Mouse (Mus musculus) kidney, adult 2 months (tissue): Measurements from ENCODE around the gene Prrc2c. TPM values are rescaled to one million over a fixed set of nuclear protein-coding genes. Genes with fewer than 3 reads are reported as not detected.

ENCODE experiments used
- DNase-seq: peaks from one replicate; pipeline ENCODE4 v3.0.0; 2021
- H3K27ac ChIP-seq: fragments of 200-500 bp; 2 replicates; pipeline ENCODE4 v1.5.1; 2012; ENCODE audit warnings: low read depth, low read length, control low read depth, inconsistent platforms; ENCODE audit not compliant: insufficient read depth
- H3K27me3 ChIP-seq: fragments of 200-500 bp; replicated peaks from 2 replicates; pipeline ENCODE4 v1.6.1; 2012; ENCODE audit warnings: mild to moderate bottlenecking, moderate library complexity, low read length, inconsistent platforms; ENCODE audit not compliant: control insufficient read depth, insufficient read depth
- H3K36me3 ChIP-seq: fragments of 200-500 bp; 2 replicates; pipeline ENCODE4 v1.6.1; 2012; ENCODE audit warnings: mild to moderate bottlenecking, moderate library complexity, low read length, inconsistent platforms; ENCODE audit not compliant: control insufficient read depth, insufficient read depth
- H3K4me1 ChIP-seq: fragments of 200-500 bp; 2 replicates; pipeline ENCODE4 v1.6.1; 2011; ENCODE audit warnings: low read length; ENCODE audit not compliant: control insufficient read depth, insufficient read depth
- H3K4me3 ChIP-seq: fragments of 200-500 bp; 2 replicates; pipeline ENCODE4 v1.5.1; 2011; ENCODE audit warnings: mild to moderate bottlenecking, low read depth, low read length, control low read depth; ENCODE audit not compliant: insufficient read depth
- CTCF ChIP-seq: fragments of 200-500 bp; conservative IDR thresholded peaks from 2 replicates; pipeline ENCODE4 v1.5.1; 2011; ENCODE audit warnings: low read depth, mild to moderate bottlenecking, control low read depth, low read length, moderate library complexity, mixed read lengths; ENCODE audit not compliant: insufficient read depth, insufficient read length
- POLR2A ChIP-seq: fragments of 200-500 bp; IDR thresholded peaks from one replicate; pipeline ENCODE4 v1.6.1; 2011; ENCODE audit warnings: low read depth, low read length, control low read depth
- WGBS: fragments of 180-500 bp; shearing (Covaris S2); methylation state at CpG from one replicate; pipeline ENCODE4 v1.1.7; 2018; 5-methylcytosine and 5-hydroxymethylcytosine counted together
- polyA plus RNA-seq: library from polyadenylated mRNA; depleted of rRNA; stranded (reverse); fragments of >200 nt; gene quantifications from 2 replicates; pipeline ENCODE4 v1.2.3, GENCODE M21; 2012; rRNA removed

Gene Prrc2c
- polyA plus RNA-seq, 1 experiment = 26.7 TPM

GRCm38 (mm10) chr1:162625229-162625628, 115.1 kb downstream of the Prrc2c start:
- no peak overlapping the region for H3K27ac ChIP-seq
- WGBS = 55% methylated on average over 7 of the region's 7 CpGs
- DNase-seq = peak; percentile 10
- TF ChIP-seq CTCF = no peak
- H3K27me3 ChIP-seq = no peaks in the 10 kb centered on the region
- H3K36me3 ChIP-seq = no peaks in the 10 kb centered on the region
- no peaks in the 10 kb centered on the region for H3K4me1 ChIP-seq
- no peak overlapping the region for H3K4me3 ChIP-seq

DNA sequence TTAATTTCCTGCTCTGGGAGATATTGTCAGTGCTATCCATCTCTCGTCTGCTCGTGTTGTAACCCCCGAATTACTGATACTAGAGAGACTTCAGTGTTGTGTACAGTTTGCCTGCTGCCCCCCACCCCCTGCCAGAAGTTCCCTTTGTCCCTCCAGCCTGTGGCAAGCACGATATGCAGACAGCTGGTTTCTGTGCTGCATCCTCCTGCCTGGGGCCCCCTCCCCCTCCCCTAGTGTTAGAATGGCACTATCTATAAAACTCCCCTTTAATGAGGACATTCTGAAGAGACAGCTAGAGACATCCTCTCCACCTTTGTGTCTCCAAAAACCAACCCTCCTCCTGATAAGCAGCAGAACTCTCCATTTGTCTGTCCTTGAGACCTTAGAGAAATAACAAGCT, 116.5 kb downstream of the Prrc2c start:
- no peak for DNase-seq
- WGBS = 33% methylated on average over 4 of the region's 4 CpGs
- Histone ChIP-seq H3K36me3 (no peaks in the 10 kb centered on the region), H3K4me3 (no peak overlapping the region), H3K27ac (no peak overlapping the region), H3K4me1 (no peaks in the 10 kb centered on the region), H3K27me3 (no peaks in the 10 kb centered on the region)
- no peak for TF ChIP-seq POLR2A
- TF ChIP-seq CTCF = no peak

Other genes starting within 250 kb of the Prrc2c start
- 4.9 and 5.7 TPM in 2 replicates for gene Mettl13, start 192.0 kb downstream of the Prrc2c start, polyA plus RNA-seq
- 11.4 and 11.6 TPM in 2 replicates for gene Vamp4, start 170.0 kb downstream of the Prrc2c start, polyA plus RNA-seq
- 2.0 and 2.9 TPM in 2 replicates for gene Myoc, start 101.4 kb downstream of the Prrc2c start, polyA plus RNA-seq
- not detected in 2 replicates for gene Myocos, start 82.3 kb downstream of the Prrc2c start, polyA plus RNA-seq
- gene Fmo4, start 73.4 kb upstream of the Prrc2c start, polyA plus RNA-seq = 28.0 and 29.6 TPM in 2 replicates
- gene Fmo1, start 126.1 kb upstream of the Prrc2c start, polyA plus RNA-seq = 488 and 529 TPM in 2 replicates
- gene Fmo2, start 158.2 kb upstream of the Prrc2c start, polyA plus RNA-seq = 116 and 161 TPM in 2 replicates
- not detected in 2 replicates for gene Fmo6, start 197.0 kb upstream of the Prrc2c start, polyA plus RNA-seq
- gene Fmo3, start 244.0 kb upstream of the Prrc2c start, polyA plus RNA-seq = 0.18 and 0.19 TPM in 2 replicates